Mouse (Mus musculus): ENCODE measurements around the gene Cbx2. TPM values are rescaled to one million over a fixed set of nuclear protein-coding genes. Genes with fewer than 3 reads are reported as not detected.

Gene Cbx2
- polyA plus RNA-seq, 1 experiment from 2014 or later = 10.7 TPM

DNA sequence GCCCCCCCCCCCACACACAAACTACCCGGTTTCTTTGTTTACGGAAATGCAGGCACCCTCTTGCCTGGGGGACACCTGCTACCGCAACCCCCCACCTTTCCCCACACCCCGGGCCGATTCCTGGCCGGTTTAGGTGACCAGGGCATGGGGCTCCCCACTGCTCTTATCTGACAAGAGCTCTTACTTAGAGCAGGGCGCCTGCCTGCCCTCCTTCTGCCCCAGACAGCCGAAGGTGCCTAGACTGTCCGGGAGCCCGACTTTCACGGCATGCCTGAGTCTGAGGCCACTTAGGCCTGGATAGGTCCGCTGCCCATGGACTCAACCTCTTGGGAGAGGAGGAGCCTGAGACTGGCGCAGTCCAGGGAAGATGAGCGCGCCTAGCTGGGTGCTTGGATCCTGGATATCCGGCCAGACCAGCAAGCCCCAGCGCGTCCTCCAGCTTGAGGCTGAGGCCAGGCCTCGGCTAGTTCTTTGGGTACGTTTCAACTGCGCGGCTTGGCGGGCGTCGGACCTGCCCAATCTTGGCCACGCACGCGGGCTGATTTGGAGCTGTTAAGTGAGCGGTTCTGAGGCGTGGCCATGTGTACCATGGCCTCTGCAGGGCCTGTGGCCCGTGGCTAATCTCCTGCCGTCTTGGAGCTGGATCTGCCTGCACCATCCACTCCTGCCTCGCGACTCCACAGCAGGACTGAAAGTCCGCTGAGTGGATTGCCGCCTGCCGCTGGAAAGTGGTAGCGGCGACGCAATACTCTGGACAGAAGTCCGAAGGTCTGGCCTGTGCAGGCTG, 22.0 kb downstream of the Cbx2 start:
- Histone ChIP-seq H3K4me3 (replicated peaks; ENCODE audit: low read length) (no peak overlapping the region), H3K27ac (no peak overlapping the region), H3K9me3 (ENCODE audit: control insufficient read depth, low read length) (no peaks in the 10 kb centered on the region), H3K36me3 (replicated peaks; ENCODE audit: control insufficient read depth, insufficient read depth) (no peaks in the 10 kb centered on the region), H3K4me1 (replicated peaks; ENCODE audit: control insufficient read depth, insufficient read depth, low read length) (peaks cover 24% of the 10 kb centered on the region), H3K9ac (no peak overlapping the region), H3K4me2 (replicated peaks) (no peak overlapping the region; the same call in 1 of the 2 replicates), H3K27me3 (ENCODE audit: control insufficient read depth, insufficient read depth, low read length) (peaks cover 80% of the 10 kb centered on the region)
- 2% methylated on average over 41 of the region's 41 CpGs for WGBS
- DNase-seq (ENCODE audit: low spot score) (no peak), ATAC-seq (ENCODE audit: low FRiP score) (no peak)

DNA sequence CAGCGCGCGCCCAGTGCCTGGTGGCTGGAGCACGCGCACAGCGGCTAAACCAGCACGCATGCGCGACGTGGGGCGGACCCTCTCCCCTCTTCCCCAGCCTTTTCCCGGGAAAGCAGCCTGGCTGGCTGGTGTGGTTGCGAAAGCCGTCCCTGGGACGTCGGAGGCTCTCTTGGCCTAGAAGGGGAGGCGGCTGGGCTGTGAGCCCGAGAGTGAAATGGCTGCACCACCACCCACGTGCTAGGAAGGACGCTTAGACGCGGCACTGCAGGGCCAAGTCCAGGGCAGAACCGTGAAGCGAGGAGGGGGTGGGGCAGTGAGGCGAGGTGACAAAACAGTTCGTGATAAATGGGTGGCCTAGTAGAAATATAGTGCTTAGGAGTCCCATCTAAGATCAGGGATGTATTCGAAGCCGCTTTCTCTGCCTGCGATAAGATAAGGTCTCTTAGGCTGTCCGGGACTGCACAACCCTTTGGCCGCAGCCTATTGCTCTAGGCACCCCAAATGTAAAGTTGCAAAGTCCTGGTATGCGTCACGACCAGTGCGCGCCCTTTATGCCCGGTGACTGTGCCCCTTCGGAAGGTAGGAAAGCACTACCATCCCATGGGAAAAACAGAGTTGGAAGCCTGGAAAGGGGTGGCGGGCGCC, 24.0 kb downstream of the Cbx2 start:
- Histone ChIP-seq H3K27ac (no peak overlapping the region), H3K9ac (peak overlapping the region; percentile 54), H3K4me2 (replicated peaks) (peak overlapping the region; percentile 73), H3K4me3 (replicated peaks; ENCODE audit: low read length) (peak overlapping the region; percentile 35), H3K9me3 (ENCODE audit: control insufficient read depth, low read length) (no peaks in the 10 kb centered on the region), H3K36me3 (replicated peaks; ENCODE audit: control insufficient read depth, insufficient read depth) (no peaks in the 10 kb centered on the region), H3K27me3 (ENCODE audit: control insufficient read depth, insufficient read depth, low read length) (peaks cover 98% of the 10 kb centered on the region), H3K4me1 (replicated peaks; ENCODE audit: control insufficient read depth, insufficient read depth, low read length) (peaks cover 18% of the 10 kb centered on the region)
- under 1% methylated on average over 39 of the region's 39 CpGs for WGBS
- DNase-seq (ENCODE audit: low spot score) (peak; percentile 78), ATAC-seq (ENCODE audit: low FRiP score) (peak; percentile 36)

DNA sequence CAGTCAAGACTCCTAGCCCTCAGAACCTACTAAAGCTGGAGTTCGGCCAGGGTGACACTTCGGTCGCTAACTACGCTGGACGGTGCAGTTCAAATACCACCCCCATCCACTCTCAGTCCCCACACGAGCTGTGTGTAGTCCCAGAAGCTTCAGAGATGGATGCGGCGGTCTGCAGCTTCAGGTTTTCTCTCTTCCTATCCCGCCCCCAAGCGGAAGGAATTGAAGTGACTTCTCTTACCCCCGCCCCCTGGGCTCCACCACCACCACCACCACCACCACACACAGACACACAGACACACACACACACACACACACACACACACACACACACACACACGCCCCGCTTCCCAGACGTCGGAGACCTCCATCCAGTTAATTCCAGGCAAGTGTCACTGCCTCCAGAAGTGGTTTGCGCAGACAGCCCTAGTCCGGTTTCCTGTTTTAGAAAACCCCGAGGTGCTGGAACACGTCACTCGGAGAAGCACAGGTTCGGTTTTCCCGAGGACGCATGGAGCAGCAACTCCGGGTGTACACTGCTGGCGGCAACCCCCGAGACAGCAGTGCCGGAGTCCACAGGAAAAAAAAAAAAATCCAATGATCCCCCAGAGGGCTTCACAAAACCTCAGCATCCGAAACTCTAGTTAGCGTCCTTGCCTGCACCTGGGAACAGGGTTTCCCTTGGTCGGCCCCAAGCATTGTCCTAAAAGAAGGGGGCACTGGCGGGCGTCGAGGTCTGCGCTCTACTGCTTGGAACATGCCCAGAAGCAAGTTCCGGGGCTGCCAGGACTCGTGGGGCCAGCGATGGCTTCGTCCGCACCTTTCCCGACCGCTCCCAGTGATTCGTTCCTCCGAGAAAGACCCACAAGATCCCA, 24.7 kb downstream of the Cbx2 start:
- peak overlapping the region; percentile 35; the same call in 1 of the 2 replicates for H3K4me3 ChIP-seq (replicated peaks; ENCODE audit: low read length)
- H3K36me3 ChIP-seq (replicated peaks; ENCODE audit: control insufficient read depth, insufficient read depth) = no peaks in the 10 kb centered on the region
- no peaks in the 10 kb centered on the region for H3K9me3 ChIP-seq (ENCODE audit: control insufficient read depth, low read length)
- H3K27ac ChIP-seq = no peak overlapping the region
- peaks cover 24% of the 10 kb centered on the region for H3K4me1 ChIP-seq (replicated peaks; ENCODE audit: control insufficient read depth, insufficient read depth, low read length)
- no peak overlapping the region for H3K9ac ChIP-seq
- WGBS = 2% methylated on average over 43 of the region's 43 CpGs
- H3K4me2 ChIP-seq (replicated peaks) = peak overlapping the region; percentile 73
- no peak; the same call in 1 of the 2 replicates for ATAC-seq (ENCODE audit: low FRiP score)
- H3K27me3 ChIP-seq (ENCODE audit: control insufficient read depth, insufficient read depth, low read length) = peaks cover 98% of the 10 kb centered on the region
- DNase-seq (ENCODE audit: low spot score) = no peak

DNA sequence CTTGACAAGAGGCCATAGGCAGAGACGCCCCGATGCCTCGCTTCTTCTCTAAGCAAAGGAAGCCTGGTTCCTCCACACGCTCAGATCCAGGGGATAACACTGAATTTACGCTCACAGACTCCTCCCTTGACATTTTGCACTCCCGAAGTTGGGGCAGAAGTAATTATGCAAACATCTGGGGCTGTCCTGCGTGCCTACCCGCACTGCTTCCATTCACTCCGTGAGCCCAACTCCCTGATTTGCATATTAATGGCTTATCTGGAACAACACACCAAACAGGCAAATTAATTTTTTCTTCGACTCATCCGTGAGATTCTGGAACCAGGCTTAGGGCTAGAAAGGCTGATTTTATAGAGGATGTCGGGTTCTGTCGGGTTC, 25.4 kb downstream of the Cbx2 start:
- Histone ChIP-seq H3K4me3 (replicated peaks; ENCODE audit: low read length) (no peak overlapping the region), H3K4me2 (replicated peaks) (peak overlapping the region; percentile 73), H3K9me3 (ENCODE audit: control insufficient read depth, low read length) (no peaks in the 10 kb centered on the region), H3K27me3 (ENCODE audit: control insufficient read depth, insufficient read depth, low read length) (peaks cover 95% of the 10 kb centered on the region), H3K4me1 (replicated peaks; ENCODE audit: control insufficient read depth, insufficient read depth, low read length) (peaks cover 30% of the 10 kb centered on the region), H3K27ac (no peak overlapping the region), H3K36me3 (replicated peaks; ENCODE audit: control insufficient read depth, insufficient read depth) (no peaks in the 10 kb centered on the region), H3K9ac (no peak overlapping the region)
- DNase-seq (ENCODE audit: low spot score) = no peak
- under 1% methylated on average over 13 of the region's 13 CpGs for WGBS
- no peak for ATAC-seq (ENCODE audit: low FRiP score)

DNA sequence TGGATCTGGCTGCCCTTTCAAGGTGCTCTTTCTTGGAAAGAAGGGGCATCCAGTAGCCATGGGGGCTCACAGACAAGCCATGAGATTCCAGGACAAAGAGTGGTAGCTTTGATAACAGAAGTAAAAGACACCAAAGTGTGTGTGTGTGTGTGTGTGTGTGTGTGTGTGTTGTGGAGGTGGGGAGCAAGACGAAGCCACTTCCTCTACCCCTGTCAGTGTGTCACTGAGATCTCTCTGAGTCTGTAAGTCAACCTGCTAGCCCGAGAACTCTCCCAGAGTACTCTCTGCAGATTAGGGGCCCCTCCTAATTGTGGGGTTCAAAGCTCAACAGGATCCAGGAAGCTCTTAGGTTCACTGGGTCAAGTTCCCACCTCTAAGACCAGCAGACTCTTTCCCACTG, 27.6 kb downstream of the Cbx2 start:
- Histone ChIP-seq H3K27ac (no peak overlapping the region), H3K9ac (no peak overlapping the region), H3K4me1 (replicated peaks; ENCODE audit: control insufficient read depth, insufficient read depth, low read length) (peaks cover 47% of the 10 kb centered on the region), H3K4me2 (replicated peaks) (no peak overlapping the region), H3K9me3 (ENCODE audit: control insufficient read depth, low read length) (no peaks in the 10 kb centered on the region), H3K27me3 (ENCODE audit: control insufficient read depth, insufficient read depth, low read length) (peaks cover 83% of the 10 kb centered on the region), H3K36me3 (replicated peaks; ENCODE audit: control insufficient read depth, insufficient read depth) (no peaks in the 10 kb centered on the region), H3K4me3 (replicated peaks; ENCODE audit: low read length) (no peak overlapping the region)
- ATAC-seq (ENCODE audit: low FRiP score) (no peak), DNase-seq (ENCODE audit: low spot score) (no peak)
- 7% methylated on average over 2 of the region's 2 CpGs for WGBS

DNA sequence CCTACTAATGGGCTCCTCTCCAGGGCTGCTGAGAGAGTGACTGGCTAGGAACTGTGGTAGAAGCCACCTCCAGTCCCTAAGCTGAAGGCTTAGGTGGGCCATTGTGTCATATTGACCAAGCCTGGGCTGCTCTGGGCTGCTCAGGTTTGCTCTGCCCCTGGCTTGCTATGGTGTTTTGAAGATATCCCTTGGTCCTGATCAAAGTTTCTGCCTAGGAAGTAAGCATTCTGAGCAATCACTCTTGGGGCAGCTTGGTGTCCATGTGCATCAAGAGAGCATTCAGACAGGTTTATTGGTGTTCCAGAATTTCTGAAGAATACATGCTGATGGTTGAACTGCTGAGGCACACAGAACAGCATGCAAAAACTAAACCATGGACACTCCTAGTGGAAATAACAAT, 28.7 kb downstream of the Cbx2 start:
- Histone ChIP-seq H3K4me1 (replicated peaks; ENCODE audit: control insufficient read depth, insufficient read depth, low read length) (peaks cover 53% of the 10 kb centered on the region), H3K27ac (no peak overlapping the region), H3K4me2 (replicated peaks) (no peak overlapping the region), H3K4me3 (replicated peaks; ENCODE audit: low read length) (no peak overlapping the region), H3K27me3 (ENCODE audit: control insufficient read depth, insufficient read depth, low read length) (peaks cover 72% of the 10 kb centered on the region), H3K9ac (no peak overlapping the region), H3K9me3 (ENCODE audit: control insufficient read depth, low read length) (no peaks in the 10 kb centered on the region), H3K36me3 (replicated peaks; ENCODE audit: control insufficient read depth, insufficient read depth) (no peaks in the 10 kb centered on the region)
- ATAC-seq (ENCODE audit: low FRiP score) (no peak), DNase-seq (ENCODE audit: low spot score) (no peak)

DNA sequence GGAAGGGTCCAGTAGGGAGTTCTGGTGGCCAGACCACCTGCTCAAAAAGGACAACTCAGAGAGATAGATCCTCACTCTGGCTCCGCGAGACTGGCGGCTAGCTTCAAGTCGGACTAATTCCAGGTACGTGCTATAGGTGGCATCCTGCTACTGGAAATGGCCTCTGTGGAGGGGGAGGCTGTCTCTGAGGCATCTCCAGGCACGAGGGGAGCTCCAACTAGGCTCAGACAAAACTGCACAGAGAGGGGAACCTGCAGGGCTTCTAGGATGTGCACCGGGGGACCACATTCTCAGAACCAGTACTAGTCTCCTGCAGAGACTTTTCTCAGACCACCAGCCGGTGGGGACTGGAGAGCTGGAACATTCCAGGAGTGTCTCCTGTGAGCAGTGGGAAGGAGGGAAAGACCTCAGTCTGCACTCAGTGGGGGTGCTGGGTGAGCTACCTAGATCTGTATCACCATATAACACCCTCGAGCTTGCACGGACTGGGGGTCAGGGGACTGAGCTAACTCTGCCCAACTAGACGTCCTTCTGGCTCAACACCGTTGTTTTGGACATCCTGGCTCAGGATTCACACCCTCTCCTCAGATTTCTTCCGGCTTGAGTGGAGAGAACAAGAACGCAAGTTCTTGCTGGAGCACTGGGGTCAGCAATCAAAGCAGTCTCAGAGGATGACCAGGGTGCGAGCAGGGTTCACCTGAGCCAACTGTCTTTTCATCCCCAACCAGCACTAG, 29.3 kb downstream of the Cbx2 start:
- Histone ChIP-seq H3K4me2 (replicated peaks) (peak overlapping the region; percentile 97), H3K9me3 (ENCODE audit: control insufficient read depth, low read length) (no peaks in the 10 kb centered on the region), H3K36me3 (replicated peaks; ENCODE audit: control insufficient read depth, insufficient read depth) (no peaks in the 10 kb centered on the region), H3K27ac (peak overlapping the region; percentile 97), H3K27me3 (ENCODE audit: control insufficient read depth, insufficient read depth, low read length) (peaks cover 65% of the 10 kb centered on the region), H3K4me1 (replicated peaks; ENCODE audit: control insufficient read depth, insufficient read depth, low read length) (peaks cover 51% of the 10 kb centered on the region), H3K4me3 (replicated peaks; ENCODE audit: low read length) (no peak overlapping the region), H3K9ac (peak overlapping the region; percentile 94; the same call in 1 of the 2 replicates)
- DNase-seq (ENCODE audit: low spot score) = no peak
- ATAC-seq (ENCODE audit: low FRiP score) = no peak
- WGBS = 4% methylated on average over 15 of the region's 15 CpGs

DNA sequence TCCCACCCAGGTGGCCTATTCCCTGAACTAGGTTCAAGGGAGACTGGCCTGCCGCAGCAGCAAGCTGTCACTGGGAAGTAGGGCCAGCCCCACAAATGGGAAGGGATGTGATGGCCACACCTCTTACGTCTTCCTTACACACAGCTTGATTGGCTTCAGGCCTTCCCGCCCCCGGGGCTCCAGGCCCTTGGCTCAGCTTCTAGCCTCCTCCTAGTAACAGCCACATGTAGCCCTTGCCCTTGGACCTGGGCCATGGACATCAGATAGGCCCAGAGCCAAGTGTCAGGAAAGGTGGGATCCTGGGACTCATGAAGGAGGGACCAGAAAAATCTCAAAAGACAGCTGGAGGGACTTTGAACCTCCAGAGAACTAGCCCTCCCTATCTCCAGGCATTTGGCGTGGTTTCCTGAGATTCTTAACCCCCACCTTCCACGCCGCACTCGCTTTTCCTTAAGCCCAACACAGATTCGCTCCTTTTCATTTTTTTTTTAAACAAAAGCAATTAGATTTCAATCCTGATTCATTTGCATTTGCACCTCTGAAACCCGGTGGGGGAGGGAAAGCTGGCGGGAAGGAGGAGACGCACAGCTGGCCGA, 30.0 kb downstream of the Cbx2 start:
- WGBS = 3% methylated on average over 13 of the region's 13 CpGs
- peak overlapping the region; percentile 97 for H3K27ac ChIP-seq
- no peak for DNase-seq (ENCODE audit: low spot score)
- peaks cover 63% of the 10 kb centered on the region for H3K27me3 ChIP-seq (ENCODE audit: control insufficient read depth, insufficient read depth, low read length)
- no peak for ATAC-seq (ENCODE audit: low FRiP score)
- no peaks in the 10 kb centered on the region for H3K9me3 ChIP-seq (ENCODE audit: control insufficient read depth, low read length)
- peak overlapping the region; percentile 33 for H3K4me3 ChIP-seq (replicated peaks; ENCODE audit: low read length)
- peak overlapping the region; percentile 94 for H3K9ac ChIP-seq
- H3K36me3 ChIP-seq (replicated peaks; ENCODE audit: control insufficient read depth, insufficient read depth) = no peaks in the 10 kb centered on the region
- peak overlapping the region; percentile 97 for H3K4me2 ChIP-seq (replicated peaks)
- peaks cover 55% of the 10 kb centered on the region for H3K4me1 ChIP-seq (replicated peaks; ENCODE audit: control insufficient read depth, insufficient read depth, low read length)

Data from hindbrain, embryonic 14.5 days (tissue).